Mouse (Mus musculus) megakaryocyte-erythroid progenitor cell, adult 5-6 weeks (primary cell): ENCODE measurements around the gene Thtpa. TPM values are rescaled to one million over a fixed set of nuclear protein-coding genes. Genes with fewer than 3 reads are reported as not detected.

Source experiments
- ATAC-seq: replicated peaks from 2 replicates; pipeline ENCODE4 v1.8.0; 2016; ENCODE audit warnings: mild to moderate bottlenecking, inconsistent platforms; ENCODE audit not compliant: severe bottlenecking, poor library complexity, low FRiP score, low TSS enrichment
- total RNA-seq, 2 experiments: library from RNA; stranded (forward) in 1 of 2; stranded (reverse) in 1 of 2; fragments of 200-1000, 215-1000 nt in 1 of 2; fragments of >200 nt in 1 of 2; fragmentation: Nextera tagmentation in 1 of 2; gene quantifications; 2 replicates each; pipeline ENCODE4 v1.2.3; 2014 to 2017

Thtpa gene
- total RNA-seq (2014; fragmentation: Nextera tagmentation) (9.2 and 10.4 TPM in 2 replicates), total RNA-seq (2017) (5.1 and 6.4 TPM in 2 replicates)

DNA sequence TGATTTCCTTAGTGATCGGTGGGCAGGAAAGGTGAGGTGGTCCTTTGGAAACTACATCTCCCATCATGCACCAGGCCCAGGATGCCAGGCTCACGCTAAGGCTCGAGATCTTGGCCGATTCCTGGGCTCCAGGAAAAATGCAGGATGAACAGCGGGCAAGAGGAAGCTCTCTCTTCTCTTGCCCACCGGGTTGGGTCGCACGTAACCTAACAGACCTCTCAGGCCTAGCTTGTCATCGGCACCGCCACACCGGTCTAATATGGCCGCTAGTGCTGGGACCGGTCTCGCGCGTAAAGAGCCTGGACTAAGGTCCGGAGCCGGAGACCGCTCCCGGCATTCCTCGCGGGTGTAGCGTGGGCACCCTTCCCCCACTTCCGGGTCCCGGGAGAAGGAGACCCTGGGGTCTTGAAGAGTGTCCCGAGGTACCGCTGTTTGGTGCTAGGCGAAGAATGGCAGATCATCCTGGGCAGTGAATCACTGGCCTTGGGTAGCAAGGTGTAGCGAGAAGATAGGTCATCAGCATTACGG lies at the start of gene Thtpa:
Thtpa (plus strand) TSS at position 81 of the 528 bp plus-strand sequence.
- ATAC-seq, result peak; percentile 33; the same call in 1 of the 2 replicates

DNA sequence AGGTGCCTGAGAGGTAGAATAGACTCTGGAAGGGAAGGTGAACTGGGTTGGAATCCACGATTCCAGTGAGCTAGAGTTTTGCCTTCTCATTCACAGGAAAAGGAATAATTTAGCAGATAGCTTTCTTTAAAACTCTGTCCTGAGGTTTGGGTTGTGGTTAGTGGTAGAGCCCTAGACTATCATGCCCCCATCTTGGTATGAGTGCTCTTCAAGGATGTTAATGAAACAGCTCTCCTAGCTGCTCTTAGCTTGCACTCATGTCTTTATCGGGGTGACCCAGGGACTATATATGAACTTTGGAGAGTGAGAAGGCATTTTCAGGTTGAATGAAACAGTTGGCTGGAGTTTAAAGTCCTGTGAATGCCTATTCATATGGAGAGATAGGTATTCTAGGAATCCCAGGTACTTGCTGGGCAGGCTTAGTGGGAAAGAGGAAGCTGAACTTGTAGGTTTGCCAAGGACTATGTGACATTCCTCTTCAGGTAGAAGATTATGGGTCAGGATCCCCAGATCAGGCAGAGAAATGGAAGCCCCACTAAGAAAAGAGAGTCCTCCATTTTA lies 46.5 kb upstream of the Thtpa start:
- ATAC-seq, result no peak

DNA sequence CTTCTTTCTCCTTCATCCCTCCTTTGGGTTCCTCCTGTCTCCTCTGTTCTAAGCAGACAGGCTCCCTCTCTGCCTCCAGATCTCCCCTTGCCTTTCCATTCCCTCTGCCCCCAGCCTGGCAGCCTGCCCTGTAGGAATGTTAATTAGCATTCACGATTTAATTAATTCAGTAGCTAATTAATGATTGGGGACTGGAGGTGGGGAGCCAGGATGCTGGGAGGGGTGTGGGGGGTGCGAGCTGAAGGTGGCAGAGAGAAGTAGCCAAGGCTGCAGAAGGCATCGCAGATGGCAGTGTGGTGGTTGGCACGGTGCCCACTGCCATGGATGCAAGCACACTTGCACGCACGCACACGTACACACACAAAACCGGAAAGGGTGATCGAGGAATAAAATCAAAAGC lies 42.1 kb upstream of the Thtpa start:
- ATAC-seq, result no peak

DNA sequence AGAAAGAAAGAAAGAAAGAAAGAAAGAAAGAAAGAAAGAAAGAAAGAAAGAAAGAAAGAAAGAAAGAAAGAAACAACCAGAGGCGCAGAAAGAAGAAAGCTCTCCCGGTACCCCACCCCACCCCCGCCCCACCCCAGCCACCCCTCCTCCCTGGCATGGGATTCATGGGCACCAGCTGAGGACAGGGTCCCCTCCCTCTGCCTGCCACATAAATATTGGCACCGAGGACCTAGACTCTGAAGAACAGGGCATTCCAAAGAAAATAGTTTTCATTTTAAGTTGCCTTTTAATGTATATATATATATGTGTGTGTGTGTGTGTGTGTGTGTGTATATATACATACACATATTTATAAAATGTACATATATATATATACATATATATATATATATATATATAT lies 41.5 kb upstream of the Thtpa start:
- ATAC-seq, result no peak

DNA sequence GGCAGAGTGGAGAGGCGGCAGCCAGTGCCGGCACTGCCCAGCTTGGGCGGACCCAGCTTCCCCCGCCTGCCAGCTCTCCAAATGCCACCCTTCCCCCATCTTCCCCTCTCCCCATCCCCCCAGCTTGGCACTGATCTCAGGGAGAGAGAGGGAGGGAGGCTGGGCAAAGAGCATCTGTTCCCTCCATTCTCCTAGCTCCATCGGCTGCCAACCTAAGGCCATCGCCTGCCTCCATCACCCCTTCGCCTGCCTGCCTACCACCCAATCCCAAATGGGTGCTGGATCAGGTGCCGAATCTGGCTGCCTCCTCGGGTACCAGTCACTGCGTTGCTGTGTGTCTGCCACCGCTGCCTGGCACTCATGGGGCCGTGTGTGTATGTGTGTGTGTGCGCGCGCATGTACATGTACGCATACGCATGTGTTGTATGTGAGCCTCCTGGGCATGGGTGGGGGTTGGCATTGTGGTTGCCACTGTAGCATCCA lies 40.8 kb upstream of the Thtpa start:
- ATAC-seq, result no peak

DNA sequence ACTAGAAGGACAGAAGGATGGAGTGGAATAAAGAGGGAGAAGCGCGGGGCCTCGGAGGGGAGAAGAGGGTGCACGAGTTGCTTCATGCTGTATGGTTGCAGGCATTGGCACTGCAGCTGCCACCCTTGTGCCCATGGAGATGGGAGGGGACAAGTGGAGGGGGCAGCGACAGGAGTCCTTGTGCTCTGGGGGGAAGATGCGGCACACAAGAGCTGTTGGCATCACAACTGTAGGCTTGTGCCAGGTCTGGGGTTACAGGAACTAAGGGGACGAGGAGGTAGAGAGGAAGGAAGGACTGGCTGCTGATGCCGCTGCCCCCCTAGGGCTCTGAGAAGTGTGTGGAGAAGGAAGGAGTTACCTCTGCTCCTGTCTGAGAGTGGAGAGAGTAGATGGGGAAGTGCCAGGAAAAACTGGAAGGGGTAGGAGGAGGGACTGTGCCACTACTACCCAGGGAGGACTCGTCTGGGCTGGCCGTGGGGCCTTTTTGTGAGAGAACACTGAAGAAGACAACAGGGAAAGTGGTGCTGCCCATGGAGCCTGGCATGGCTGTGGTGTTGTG lies 40.3 kb upstream of the Thtpa start:
- no peak for ATAC-seq

DNA sequence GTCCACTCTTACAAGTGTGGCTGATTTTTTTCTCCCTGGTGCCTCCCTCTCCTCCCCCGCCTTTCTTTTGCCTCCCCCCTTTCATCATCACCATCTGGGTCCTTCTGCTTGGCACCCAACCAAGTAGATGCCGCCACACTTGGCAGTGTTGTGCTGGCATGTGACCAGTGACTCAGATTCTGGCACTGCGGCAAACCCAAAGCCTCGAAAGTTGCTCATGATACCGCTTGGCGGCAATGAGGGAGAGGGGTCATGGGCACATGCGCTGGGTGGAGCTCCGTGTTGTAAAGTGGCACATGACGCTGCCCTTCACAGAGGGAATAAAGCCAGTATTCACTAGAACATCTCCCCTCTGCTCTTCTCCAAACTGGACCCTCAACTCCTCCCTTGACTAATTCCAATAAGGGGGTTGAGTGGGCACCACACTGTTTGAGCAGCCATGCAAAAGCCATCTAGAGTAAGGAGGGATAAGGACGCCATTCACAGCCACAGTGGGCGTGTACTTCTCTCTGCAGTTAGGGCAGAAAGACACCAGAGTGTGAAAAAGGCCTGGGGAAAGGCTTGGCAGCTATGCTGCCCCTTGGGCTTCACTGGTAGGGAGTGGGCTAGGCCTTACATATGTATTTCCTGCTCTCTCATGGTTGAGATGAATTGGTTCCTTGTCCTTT lies 39.3 kb upstream of the Thtpa start:
- peak; percentile 83 for ATAC-seq

DNA sequence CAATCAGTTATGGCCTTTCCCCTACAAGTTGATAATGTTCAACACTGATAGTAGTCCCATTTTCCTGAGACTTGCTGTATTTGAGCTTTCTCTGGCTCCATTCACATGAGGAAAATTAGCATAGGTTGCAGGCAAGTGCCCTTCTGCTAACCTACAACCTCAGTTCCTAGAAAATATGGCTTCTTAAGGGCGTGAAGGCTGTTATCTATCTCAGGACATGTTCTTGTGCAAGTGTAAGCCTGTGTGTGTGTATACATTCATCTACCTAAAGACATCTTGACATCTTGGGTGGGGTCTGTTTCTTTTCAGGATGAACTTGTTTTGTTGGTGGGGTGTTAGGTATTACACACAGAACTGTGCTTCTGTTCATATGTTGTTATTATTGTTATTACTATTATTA lies 35.6 kb upstream of the Thtpa start:
- no peak for ATAC-seq

DNA sequence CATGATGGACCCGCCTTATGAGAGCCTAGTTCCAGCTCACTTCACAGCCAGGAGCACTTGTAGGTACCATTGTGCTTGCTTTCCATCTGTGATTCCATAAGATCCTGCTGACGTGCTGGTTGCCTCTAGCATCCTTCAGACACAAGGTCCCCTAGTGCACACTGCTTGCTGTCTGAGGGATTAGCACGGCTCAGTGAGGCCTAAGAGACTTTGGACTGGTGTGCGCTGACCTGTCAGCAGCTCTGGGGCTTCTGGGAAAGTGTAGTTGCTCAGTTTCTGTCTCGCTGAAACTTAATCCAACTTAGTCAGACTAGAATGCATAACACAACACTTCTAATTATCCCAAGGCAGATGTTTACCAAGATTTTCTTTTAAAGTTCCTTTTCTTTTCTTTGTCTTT lies 34.7 kb upstream of the Thtpa start:
- no peak for ATAC-seq

DNA sequence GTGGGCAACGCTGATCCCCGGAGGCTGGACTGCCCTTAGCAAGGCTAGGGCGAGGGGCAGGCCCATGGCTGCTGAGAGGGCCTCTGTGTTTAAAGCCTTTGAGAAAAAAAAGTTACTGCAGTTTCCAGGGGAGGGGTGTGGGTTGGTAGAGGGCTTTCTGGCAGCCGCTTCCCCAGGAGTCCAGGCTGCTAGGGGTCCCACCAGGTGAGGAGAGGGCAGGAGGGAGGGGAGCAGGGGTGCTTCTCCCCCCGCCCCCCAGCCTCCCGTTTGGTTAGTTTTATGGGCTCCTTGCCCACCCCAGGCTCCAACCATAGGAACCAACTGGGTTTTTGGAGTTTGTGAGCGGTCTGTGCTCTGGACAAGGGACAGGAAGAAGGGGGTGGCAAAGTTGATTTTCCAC lies 32.7 kb upstream of the Thtpa start:
- ATAC-seq, result no peak

DNA sequence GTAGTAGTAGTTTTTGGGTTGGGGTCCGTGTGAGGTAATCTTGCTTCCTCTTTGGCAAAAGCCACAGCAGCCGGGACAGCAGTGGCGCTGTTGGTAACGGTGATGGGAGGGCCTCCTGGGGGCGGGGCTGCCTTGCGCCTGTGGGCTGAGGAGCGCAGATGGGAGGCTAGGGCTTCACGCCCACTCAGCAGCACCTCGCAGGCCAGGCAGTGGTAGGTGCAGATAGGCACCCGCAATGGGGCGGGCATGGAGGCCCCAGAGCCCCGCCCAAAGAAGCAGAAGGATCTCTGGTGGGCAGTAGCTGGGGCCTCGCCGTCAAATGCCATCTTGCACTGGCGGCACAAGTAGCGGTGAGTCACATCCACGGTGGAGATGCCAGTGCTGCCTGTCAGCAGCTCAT lies 32.0 kb upstream of the Thtpa start:
- ATAC-seq, result peak; percentile 97

DNA sequence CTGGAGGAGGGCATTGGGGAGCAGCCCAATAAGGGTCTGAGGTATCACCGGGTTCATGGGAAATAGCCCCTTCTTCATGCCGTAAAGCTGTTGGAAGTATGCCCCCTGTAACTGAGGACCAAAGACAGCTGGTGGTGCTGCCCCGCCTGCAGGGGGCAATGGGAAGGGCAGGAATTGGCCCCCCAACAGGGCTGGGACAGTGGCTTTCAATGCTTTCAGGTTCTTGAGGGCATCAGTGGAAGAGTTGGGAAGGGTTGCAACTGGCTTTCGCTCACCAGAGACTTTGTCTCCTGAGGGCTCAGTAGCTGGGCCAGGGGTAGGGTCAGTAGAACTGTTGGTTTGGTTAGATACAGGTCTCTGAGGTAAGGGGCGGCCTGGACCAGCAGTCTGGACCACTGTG lies 31.5 kb upstream of the Thtpa start:
- no peak for ATAC-seq

DNA sequence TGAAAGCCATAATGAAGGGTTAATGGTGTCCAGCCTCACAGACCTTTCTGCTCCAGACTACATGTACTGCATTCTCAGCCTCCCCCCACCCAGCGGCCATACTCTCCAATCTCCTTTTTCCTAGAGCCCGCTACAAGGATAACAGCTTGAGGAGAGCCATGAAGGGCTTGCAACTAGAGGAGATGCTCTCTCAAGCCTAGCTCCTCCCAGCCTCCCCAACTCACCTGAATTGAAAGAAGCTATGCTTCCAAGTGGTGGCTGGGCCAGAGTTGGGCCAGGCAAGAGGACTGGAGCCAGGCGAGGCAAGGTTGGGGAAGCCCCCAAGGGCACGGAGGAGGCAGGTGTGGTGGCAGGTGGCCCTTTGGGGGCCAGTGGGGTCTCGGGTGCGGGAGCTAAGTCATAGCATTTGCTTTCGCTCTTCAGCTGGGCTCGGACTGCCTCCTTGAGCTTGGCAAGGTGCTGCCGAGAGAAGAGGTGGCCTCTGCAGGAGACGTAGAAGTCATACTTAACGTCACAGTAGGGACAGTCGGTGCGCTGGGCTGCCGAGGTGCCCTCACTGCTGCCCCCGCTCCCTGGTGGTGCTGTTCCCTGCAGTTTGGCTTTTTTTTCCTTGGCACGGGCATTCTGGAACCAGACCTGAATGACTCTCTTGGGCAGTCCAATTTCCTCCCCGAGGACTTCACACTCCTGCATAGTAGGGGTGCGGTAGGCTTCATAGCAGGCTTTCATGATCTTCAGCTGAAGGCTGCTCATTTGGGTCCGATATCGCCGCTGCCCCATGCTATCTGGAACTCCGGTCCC lies 30.8 kb upstream of the Thtpa start:
- ATAC-seq, result no peak

DNA sequence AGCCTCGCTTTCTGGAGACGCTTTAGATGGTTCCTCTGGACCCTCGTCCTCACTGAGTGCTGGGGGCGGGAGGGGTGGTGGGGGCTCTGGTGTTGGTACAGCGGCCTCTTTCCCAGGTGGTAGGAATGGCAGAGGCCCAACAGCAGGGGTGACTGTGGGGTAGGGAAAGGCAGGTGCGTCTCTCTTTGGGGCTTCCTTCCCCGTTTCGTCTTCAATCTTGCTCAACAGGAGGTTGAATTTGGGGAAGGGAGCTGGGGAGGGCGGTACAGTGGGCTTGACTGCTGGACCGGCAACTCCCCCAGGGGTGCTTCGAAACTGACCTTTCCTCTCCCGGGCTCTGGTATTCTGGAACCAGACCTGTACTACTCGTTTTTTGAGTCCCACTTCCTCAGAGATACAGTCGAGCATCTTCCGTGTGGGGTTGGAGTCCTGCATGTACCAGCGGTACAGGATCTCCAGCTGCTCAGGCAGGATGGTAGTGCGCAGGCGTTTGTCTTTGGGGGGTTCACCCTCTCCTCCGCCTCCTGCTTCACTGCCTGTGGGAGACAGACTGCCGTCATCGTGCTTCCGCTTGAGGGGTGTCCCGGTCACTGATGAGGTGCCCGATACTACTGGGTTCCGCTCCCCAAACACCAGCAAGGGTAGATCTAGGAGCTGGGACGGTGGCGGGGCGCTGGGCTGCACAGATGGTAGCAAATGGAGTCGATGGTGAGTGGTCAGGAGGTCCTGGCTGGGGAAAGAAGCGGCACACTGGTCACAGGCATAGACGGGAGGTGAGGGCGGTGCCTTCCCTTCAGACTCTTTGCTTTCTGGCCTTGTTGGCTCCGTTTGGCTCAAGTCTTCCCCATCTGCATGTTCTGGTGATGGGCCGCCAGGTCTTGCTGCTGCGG lies 29.9 kb upstream of the Thtpa start:
- ATAC-seq, result no peak

DNA sequence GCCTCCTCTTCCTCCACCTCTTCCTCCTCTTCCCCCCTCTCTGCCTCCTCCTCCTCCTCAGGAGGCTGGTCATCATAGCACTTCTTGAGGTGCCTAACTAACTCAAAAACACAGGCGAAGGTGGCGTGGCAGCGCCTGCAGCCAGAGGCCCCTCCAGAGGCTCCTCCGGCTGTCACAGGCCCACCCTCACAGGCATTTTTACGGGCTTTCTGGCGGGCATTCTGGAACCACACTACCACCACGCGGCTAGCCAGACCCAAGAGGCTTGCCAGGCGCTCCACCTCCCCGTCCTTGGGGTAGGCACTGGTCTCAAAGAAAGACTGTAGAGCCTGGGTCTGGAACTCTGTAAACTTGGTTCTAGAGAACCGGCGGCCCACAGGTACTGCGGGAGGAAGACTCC lies 29.2 kb upstream of the Thtpa start:
- no peak for ATAC-seq

DNA sequence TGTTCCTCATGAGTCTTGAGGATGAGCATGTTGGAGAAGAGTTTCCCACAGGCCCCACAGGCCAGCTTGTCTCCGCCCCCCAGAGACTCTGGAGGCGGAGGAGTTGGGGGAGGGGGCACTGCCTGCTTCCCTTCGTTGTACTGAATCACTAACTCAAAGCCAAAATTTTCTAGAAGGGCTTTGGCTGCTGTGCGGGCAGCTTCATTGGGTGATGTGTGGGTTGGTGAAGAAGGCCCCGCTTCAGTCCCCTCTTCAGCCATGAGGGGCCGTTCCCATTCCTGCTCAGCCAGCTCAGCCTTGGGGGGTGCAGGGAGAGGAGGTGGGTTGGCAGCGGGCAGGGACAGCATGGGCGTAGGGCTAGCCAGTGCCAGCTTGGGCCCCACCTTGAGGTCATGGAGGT lies 28.5 kb upstream of the Thtpa start:
- ATAC-seq, result no peak

DNA sequence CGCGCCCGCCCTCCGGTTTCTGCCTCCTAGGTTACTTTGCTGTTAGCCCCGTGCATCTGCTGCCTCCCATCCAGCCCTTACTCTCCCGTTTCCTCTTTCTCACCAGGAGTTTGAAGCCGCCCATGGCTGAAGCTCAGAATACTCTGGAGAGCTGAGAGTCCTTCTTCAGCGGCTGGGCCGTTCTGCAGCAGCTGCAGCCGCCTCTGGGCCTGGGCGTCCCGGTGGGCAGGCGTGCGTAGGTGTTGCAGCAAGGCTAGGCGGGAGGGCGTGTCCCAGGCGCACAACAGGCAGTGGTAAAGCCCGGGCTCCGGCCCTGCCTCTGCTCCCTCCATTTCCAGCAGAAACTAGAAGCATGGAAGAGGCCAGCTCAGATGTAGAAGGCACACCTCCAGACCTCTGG lies 22.8 kb upstream of the Thtpa start:
- no peak for ATAC-seq

DNA sequence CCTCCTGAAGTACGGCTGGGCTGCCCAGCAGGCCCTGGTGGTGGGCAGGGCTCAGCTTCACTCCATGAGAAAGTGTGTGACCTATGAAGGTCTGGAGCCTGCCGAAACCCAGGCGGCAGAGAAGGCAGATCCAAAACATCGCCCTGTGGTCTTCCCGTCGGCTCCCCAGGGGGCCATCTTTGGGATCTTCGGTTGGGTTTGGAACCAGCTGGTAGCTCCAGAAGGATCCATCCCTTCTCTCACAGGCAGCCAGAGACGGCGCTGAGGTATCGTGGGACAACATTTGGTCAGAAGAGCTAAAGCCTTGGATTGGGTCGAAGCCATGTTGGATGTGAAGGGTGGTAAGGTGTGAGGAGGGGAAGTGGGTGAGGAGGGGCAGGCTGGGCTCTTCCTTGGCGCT lies 20.2 kb upstream of the Thtpa start:
- ATAC-seq, result no peak

DNA sequence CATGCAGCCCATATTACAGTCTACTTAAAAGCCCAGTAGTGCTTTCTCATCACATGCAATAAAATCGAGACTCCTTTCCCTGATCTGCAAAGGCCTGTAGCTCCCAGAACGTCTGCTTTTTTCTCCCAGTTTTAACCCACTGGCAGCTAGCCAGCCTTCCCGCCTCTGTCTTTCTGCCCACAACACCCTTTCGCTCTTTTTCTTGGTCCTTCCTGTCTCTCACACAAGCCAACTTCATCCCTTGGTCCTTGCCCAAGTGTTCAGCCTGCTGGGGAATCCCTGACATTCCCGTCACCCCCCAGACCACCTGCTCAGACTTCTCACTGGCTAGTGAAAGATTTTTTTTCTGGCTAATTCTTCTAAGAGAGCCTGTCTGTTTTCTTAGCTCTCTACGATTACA lies 18.4 kb upstream of the Thtpa start:
- no peak for ATAC-seq
